Mouse (Mus musculus): Measurements from ENCODE around the gene Stat5b.
A peak's percentile ranks its signal among the peaks of the same experiment; 100 is the strongest.

Gene Stat5b

GRCm38 (mm10) chr11:100850038-100850777, at the start of gene Stat5b:
Stat5b (minus strand) TSS chr11:100850724.
- peak; percentile 46 for DNase-seq (ENCODE audit: low read depth, low spot score)

GRCm38 (mm10) chr11:100898441-100899199, 48.1 kb upstream of the Stat5b start:
- DNase-seq (ENCODE audit: low read depth, low spot score), result no peak

DNA sequence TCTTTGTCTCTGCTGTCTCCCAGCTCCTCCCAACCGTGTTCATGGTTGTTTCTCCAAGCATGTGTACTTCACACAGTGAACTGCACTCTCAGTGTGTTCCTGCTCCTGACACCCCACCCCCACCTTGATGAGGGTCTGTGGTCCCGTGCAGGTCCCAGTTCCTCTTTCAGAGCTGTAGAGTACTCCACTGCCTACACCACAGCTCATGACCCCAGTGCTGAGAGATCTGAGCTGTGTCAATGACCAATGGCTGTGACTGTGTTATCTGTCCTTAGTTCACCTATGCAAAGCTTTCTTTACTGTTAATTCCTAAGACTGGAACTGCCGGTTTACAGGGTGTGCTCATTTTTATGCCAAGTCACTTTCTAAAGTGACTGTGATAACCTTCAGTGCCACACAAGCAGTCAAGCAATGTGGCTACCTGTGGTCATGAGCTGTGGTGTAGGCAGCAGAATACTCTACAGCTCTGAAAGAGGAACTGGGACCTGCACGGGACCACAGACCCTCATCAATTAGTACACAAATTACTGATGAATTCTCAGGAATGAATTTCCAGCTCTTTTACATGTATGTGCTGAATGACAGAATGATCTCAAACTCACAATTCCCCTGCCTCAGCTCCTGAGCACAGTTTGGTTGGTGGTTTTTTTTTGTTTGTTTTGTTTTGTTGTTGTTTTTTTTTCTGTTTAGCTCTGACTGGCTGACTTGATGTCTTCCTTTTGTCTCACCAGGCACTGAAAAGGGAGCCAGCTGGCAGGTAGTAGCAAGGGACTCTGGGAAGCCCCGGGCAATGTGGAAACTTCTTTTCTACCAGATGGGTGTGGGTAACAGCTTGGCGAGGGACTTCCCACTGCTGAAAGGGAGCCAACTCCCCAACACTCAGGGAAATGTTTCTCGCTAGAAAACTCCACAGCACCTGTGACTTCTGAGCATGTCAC, 47.0 kb upstream of the Stat5b start:
- DNase-seq (ENCODE audit: low read depth, low spot score), result no peak

- DNase-seq (ENCODE audit: low read depth, low spot score), result no peak
These were observed 45.6 kb upstream of the Stat5b start for GRCm38 (mm10) chr11:100896078-100896477.

GRCm38 (mm10) chr11:100894146-100894918, 43.8 kb upstream of the Stat5b start:
- DNase-seq (ENCODE audit: low read depth, low spot score), result no peak

- peak; percentile 95 for DNase-seq (ENCODE audit: low read depth, low spot score)
These were observed 43.0 kb upstream of the Stat5b start for GRCm38 (mm10) chr11:100893482-100893881.

DNA sequence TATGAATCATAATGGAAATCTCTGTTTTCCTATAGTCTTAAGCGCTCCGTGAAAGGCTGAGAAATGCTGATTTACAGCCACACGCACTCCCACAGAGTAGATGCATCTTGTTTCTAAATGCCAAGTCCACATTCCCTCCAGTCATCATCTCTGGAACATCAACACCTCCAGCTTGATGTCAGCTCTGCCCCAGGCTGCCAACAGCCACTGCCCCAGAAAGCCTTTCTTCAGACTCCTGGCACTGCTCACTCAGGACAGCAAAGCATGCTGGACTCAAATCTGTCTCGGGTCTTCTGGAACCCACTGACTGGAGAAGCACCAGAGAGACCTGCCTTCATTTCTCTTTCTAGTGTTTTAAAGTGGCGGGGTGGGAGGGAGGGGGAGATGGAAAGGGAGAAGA, 41.9 kb upstream of the Stat5b start:
- no peak for DNase-seq (ENCODE audit: low read depth, low spot score)

GRCm38 (mm10) chr11:100891256-100892123, 41.0 kb upstream of the Stat5b start:
- DNase-seq (ENCODE audit: low read depth, low spot score), result no peak

- no peak for DNase-seq (ENCODE audit: low read depth, low spot score)
These were observed 40.0 kb upstream of the Stat5b start for GRCm38 (mm10) chr11:100890481-100890880.

DNA sequence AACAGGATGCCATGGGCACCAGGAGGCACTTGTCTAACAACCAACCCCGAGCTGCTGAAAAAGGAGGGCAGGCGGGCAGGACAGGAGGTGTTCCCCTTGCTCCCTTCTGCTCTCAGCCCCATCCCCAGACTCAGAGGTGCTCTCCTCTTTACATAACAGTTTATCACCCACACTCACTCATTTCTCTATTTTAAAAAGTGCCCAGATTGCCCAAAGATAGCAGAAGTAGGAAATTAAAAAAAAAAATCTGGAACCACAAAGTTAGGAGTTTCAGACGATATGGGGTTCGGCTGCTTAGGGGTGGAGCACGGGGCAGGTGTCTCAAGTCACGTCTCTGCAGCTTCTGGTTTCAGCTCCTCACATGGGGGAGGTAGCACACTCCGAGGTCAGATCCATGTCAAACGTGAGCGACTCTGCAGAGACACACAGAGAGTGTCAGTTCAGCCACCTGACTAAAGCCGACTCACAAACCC, 37.9 kb upstream of the Stat5b start:
- no peak for DNase-seq (ENCODE audit: low read depth, low spot score)

GRCm38 (mm10) chr11:100887764-100888163, 37.2 kb upstream of the Stat5b start:
- no peak for DNase-seq (ENCODE audit: low read depth, low spot score)

- no peak for DNase-seq (ENCODE audit: low read depth, low spot score)
These were observed 36.7 kb upstream of the Stat5b start for GRCm38 (mm10) chr11:100887236-100887635.

GRCm38 (mm10) chr11:100886188-100886740, 35.7 kb upstream of the Stat5b start:
- no peak for DNase-seq (ENCODE audit: low read depth, low spot score)

DNA sequence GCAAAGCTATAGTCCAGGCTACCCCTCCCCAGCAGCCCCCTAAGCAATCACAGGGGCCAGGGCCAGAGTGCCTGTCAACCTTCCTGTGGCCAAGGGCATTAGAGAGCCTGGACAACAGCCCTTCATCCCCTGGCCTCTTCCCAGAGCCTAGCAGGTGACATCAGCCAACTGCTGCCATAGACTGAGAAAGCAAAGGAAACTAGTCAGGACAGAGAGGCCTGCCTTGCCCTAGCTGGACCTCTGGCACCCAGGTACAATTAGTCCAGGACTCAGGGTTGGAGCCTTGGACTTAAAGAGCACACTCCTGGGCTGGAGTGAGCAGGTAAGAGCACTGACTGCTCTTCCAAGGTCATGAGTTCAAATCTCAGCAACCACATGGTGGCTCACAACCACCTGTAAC, 34.9 kb upstream of the Stat5b start:
- no peak for DNase-seq (ENCODE audit: low read depth, low spot score)

GRCm38 (mm10) chr11:100883640-100884039, 33.1 kb upstream of the Stat5b start:
- no peak for DNase-seq (ENCODE audit: low read depth, low spot score)

DNA sequence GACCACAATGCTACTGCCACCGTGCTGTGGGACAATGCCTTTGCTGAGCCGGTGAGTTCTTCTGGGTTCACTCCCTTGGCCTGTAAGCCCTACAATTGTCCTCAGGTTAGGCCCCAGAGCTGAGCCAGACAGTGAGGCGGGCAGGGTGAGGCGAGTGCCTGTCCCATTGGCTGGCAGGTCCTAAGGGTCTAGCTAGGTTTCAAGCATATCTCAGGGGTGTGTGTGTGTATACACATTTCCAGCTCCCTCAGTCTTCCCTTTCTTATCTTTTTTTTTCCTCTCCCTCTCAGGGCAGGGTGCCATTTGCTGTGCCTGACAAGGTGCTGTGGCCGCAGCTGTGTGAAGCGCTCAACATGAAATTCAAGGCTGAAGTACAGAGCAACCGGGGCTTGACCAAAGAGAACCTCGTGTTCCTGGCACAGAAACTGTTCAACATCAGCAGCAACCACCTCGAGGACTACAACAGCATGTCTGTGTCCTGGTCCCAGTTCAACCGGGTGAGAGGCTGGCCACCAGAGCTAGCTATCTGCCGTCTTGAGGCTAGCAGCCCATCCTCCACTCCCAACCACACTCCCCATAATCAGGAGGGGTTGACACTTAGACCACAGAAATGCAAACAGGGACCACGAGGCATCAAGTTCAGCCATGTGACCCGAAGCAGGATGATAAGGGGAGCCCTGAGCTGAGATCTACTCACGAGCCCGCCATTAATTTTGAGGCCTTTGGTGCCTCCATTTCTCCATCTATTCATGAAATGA, 29.0 kb upstream of the Stat5b start:
- DNase-seq (ENCODE audit: low read depth, low spot score), result no peak

DNA sequence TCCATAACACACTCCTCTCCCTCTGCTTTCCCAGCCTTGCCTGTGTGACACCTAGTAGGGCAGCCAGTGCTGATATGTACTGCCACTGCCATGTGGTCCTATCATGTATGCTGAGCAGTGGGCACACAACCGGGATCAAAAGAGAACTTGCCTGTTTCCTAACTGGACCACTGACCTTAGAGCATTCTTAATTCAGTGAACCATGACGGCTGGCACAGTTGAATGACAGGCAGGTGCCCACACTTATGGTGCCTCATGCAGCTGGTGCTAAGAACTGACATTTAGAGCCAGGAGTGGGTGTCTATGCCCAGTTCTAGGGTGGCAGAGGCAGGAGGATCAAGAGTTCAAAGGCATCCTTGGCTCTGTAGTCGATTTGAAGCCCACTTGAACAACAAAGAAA, 25.2 kb upstream of the Stat5b start:
- no peak for DNase-seq (ENCODE audit: low read depth, low spot score)

- DNase-seq (ENCODE audit: low read depth, low spot score), result no peak
These were observed 20.4 kb upstream of the Stat5b start for GRCm38 (mm10) chr11:100870968-100871350.

All from 3T3-L1 (cell line).